Mouse (Mus musculus) liver, postnatal 0 days (tissue): ENCODE measurements around the gene Ncr1. TPM values are rescaled to one million over a fixed set of nuclear protein-coding genes. Genes with fewer than 3 reads are reported as not detected.
"Not testable (repeated sequence)": the region's sequence is repeated elsewhere in the genome, so short reads cannot be mapped to it uniquely, and the experiment has no call there.

Experiments used
- ATAC-seq: fragments of 200-750 bp; cut with Nextera tagmentation; 2 replicates; pipeline ENCODE4 v1.8.0; 2017; ENCODE audit warnings: mild to moderate bottlenecking, moderate library complexity
- DNase-seq: peaks from one replicate; pipeline ENCODE4 v3.0.0-alpha.2; 2016
- H3K27ac ChIP-seq: fragments of 300-500 bp; sonication (generic); 2 replicates; pipeline ENCODE4 v1.5.1; 2014; ENCODE audit warnings: antibody characterized with exemption, moderate library complexity, mild to moderate bottlenecking, low read depth
- H3K27me3 ChIP-seq: fragments of 300-500 bp; sonication (generic); 2 replicates; pipeline ENCODE4 v1.6.1; 2014; ENCODE audit warnings: low read length, control low read depth, mixed read lengths; ENCODE audit not compliant: insufficient read depth
- H3K36me3 ChIP-seq: fragments of 300-500 bp; sonication (generic); replicated peaks from 2 replicates; pipeline ENCODE4 v1.6.1; 2014; ENCODE audit warnings: mild to moderate bottlenecking, control low read depth, low read length, moderate library complexity, mixed read lengths; ENCODE audit not compliant: insufficient read depth
- H3K4me1 ChIP-seq: fragments of 300-500 bp; sonication (generic); 2 replicates; pipeline ENCODE4 v1.6.1; 2014; ENCODE audit warnings: antibody characterized with exemption, mild to moderate bottlenecking, control low read depth; ENCODE audit not compliant: insufficient read depth
- H3K4me2 ChIP-seq: fragments of 300-500 bp; sonication (generic); 2 replicates; pipeline ENCODE4 v1.6.1; 2014; ENCODE audit warnings: low read depth, mild to moderate bottlenecking, low read length, moderate library complexity, mixed read lengths
- H3K4me3 ChIP-seq: fragments of 300-500 bp; sonication (generic); 2 replicates; pipeline ENCODE4 v1.5.1; 2014; ENCODE audit warnings: low read depth, low read length
- H3K9ac ChIP-seq: fragments of 300-500 bp; sonication (generic); replicated peaks from 2 replicates; pipeline ENCODE4 v1.6.1; 2014; ENCODE audit warnings: mild to moderate bottlenecking, moderate library complexity
- H3K9me3 ChIP-seq: fragments of 300-500 bp; sonication (generic); 2 replicates; pipeline ENCODE4 v1.6.1; 2016; ENCODE audit warnings: mild to moderate bottlenecking, control low read depth, low read length, mixed read lengths
- CTCF ChIP-seq: sonication (generic); IDR thresholded peaks from 2 replicates; pipeline ENCODE4 v1.5.1; 2016; ENCODE audit warnings: antibody characterized with exemption, low read depth
- EP300 ChIP-seq: IDR thresholded peaks from 2 replicates; pipeline ENCODE4 v1.6.1; 2016; ENCODE audit warnings: antibody characterized with exemption, low read depth, mild to moderate bottlenecking
- whole genome bisulfite sequencing: fragments of 180-500 bp; shearing (Covaris S2); extraction: QIAGEN DNeasy Blood & Tissue Kit; methylation state at CpG from one replicate; pipeline ENCODE4 v1.1.7; 2014; ENCODE audit not compliant: insufficient replicate concordance; 5-methylcytosine and 5-hydroxymethylcytosine counted together
- polyA plus RNA-seq: library from polyadenylated mRNA; unstranded; fragments of >200 nt; fragmentation: Nextera tagmentation; extraction: Ambion mirVana; gene quantifications from 2 replicates; pipeline ENCODE4 v1.2.1, GENCODE M21; 2015

Gene Ncr1
- polyA plus RNA-seq, result 0.65 and 0.84 TPM in 2 replicates

DNA sequence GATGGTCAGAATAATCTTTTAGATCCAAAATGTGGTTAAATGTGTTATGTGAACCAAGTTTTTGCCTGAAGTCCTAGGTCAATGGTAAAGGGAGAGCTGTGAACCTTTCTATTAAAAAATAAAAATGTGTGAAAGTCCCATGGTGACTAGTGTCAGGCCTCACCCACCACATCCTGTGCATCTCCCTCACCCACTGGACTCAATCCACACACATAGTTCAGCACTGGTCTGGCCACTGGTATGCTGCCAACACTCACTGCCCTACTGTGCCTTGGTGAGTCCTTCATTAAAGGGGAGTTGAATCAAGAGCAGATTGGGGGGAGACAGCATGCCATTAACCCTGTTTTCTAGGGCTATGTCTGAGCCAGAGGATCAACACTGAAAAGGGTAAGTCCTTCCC is at the start of gene Ncr1:
TSS of gene Ncr1 (plus strand) at position 216 of the 400 bp plus-strand sequence.
- no peaks in the 10 kb centered on the region for H3K9me3 ChIP-seq
- H3K4me1 ChIP-seq, result no peaks in the 10 kb centered on the region
- H3K4me2 ChIP-seq, result no peak within 1 kb of the TSS
- H3K9ac ChIP-seq, result no peak within 1 kb of the TSS
- no peak within 1 kb of the TSS for H3K27ac ChIP-seq
- ATAC-seq (no peak), DNase-seq (no peak)
- TF ChIP-seq EP300 (no peak), CTCF (no peak)
- no peak within 1 kb of the TSS for H3K4me3 ChIP-seq
- no peaks in the 10 kb centered on the region for H3K27me3 ChIP-seq
- no peaks in the 10 kb centered on the region for H3K36me3 ChIP-seq

DNA sequence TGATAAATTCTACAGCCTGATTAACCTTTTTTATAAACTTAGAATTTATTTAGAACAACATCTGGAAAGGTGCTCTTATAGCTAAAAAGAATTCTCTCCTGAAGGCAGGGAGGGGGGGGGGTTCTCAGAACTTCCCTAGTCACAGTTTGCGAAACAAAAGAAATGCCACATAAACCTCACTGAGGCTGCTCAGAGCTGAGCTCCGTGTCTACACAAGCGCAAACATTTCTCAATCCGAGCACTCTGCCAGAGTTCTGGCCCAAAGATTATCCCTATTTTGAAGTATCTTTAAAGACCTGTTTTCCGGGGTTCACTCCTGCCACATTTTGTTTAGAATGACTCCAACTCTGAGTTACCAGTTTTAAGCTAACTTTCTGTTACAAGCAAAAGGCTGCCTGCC is 44.9 kb upstream of the Ncr1 start:
- WGBS, result 55% methylated on average over 5 of the region's 5 CpGs
- Histone ChIP-seq H3K27me3 (no peaks in the 10 kb centered on the region), H3K9me3 (no peaks in the 10 kb centered on the region), H3K4me1 (no peaks in the 10 kb centered on the region), H3K4me3 (no peak overlapping the region), H3K36me3 (no peaks in the 10 kb centered on the region), H3K4me2 (no peak overlapping the region), H3K27ac (no peak overlapping the region), H3K9ac (no peak overlapping the region)
- ATAC-seq (no peak), DNase-seq (no peak)
- TF ChIP-seq EP300 (no peak), CTCF (no peak)

GRCm38 (mm10) chr7:4297189-4297588 is 40.3 kb upstream of the Ncr1 start:
- peak; percentile 61 for TF ChIP-seq CTCF
- TF ChIP-seq EP300, result no peak
- Histone ChIP-seq H3K9ac (no peak overlapping the region), H3K4me3 (no peak overlapping the region), H3K27ac (no peak overlapping the region), H3K27me3 (no peaks in the 10 kb centered on the region), H3K36me3 (no peaks in the 10 kb centered on the region), H3K4me2 (no peak overlapping the region), H3K4me1 (no peaks in the 10 kb centered on the region), H3K9me3 (no peaks in the 10 kb centered on the region)
- 34% methylated on average over 1 of the region's 1 CpGs for WGBS
- DNase-seq, result no peak
- no peak for ATAC-seq

- H3K9me3 ChIP-seq, result no peaks in the 10 kb centered on the region
- ATAC-seq, result no peak
- H3K36me3 ChIP-seq, result no peaks in the 10 kb centered on the region
- no peak overlapping the region for H3K9ac ChIP-seq
- DNase-seq, result no peak
- TF ChIP-seq EP300, result no peak
- no peak for TF ChIP-seq CTCF
- H3K4me1 ChIP-seq, result no peaks in the 10 kb centered on the region
- H3K4me2 ChIP-seq, result no peak overlapping the region
- no peaks in the 10 kb centered on the region for H3K27me3 ChIP-seq
- no peak overlapping the region for H3K4me3 ChIP-seq
- H3K27ac ChIP-seq, result no peak overlapping the region
Observed at GRCm38 (mm10) chr7:4300166-4300565, 37.4 kb upstream of the Ncr1 start.

- Histone ChIP-seq H3K4me3 (no peak overlapping the region), H3K9me3 (no peaks in the 10 kb centered on the region), H3K4me2 (no peak overlapping the region), H3K4me1 (no peaks in the 10 kb centered on the region), H3K27me3 (no peaks in the 10 kb centered on the region), H3K36me3 (no peaks in the 10 kb centered on the region), H3K27ac (no peak overlapping the region), H3K9ac (no peak overlapping the region)
- DNase-seq, result no peak
- 77% methylated on average over 1 of the region's 1 CpGs for WGBS
- TF ChIP-seq CTCF, result no peak
- no peak for TF ChIP-seq EP300
- ATAC-seq, result no peak
Observed at GRCm38 (mm10) chr7:4303457-4303856, 34.1 kb upstream of the Ncr1 start.

- not testable (repeated sequence) for H3K9ac ChIP-seq, H3K4me1 ChIP-seq, H3K4me2 ChIP-seq, H3K4me3 ChIP-seq, H3K27me3 ChIP-seq, H3K9me3 ChIP-seq, DNase-seq, ATAC-seq, H3K36me3 ChIP-seq, H3K27ac ChIP-seq
- 75% methylated on average over 2 of the region's 2 CpGs for WGBS
Observed at GRCm38 (mm10) chr7:4313109-4313508, 24.4 kb upstream of the Ncr1 start.

- WGBS, result 68% methylated on average over 3 of the region's 3 CpGs
- not testable (repeated sequence) for ATAC-seq, DNase-seq
Observed at GRCm38 (mm10) chr7:4313531-4313930, 24.0 kb upstream of the Ncr1 start.

More at GRCm38 (mm10) chr7:4313531-4313930, 24.0 kb upstream of the Ncr1 start:
- H3K36me3 ChIP-seq, H3K4me1 ChIP-seq, H3K27me3 ChIP-seq, H3K4me3 ChIP-seq, H3K27ac ChIP-seq, H3K9ac ChIP-seq, H3K9me3 ChIP-seq, H3K4me2 ChIP-seq: not testable (repeated sequence)
